Mouse (Mus musculus): ENCODE data around the gene Hspb7. TPM values are rescaled to one million over a fixed set of nuclear protein-coding genes. Genes with fewer than 3 reads are reported as not detected.

Gene Hspb7
- polyA plus RNA-seq, 1 experiment from 2014 or later = not detected

DNA sequence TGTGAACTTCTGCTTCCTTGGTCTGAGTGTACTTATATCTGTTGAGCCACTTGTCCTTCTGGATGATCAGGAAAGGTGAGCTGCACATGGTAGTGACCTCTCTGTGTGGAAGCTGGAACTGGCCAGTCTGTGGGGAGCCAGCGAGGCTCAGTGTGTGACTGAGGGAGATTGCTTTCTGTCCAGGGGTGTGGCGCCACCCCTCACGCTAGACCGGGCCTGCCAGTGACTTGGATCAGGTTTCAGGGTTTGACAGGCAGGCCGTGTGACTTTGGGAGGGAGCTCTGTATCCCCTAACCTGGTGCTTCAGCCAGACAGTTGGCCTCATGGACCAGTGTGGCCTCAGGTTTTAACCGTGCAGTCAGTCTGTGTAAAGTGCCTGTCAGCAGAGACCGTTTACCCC, 37.7 kb downstream of the Hspb7 start:
- peaks cover 29% of the 10 kb centered on the region for H3K4me1 ChIP-seq
- no peak overlapping the region for H3K4me3 ChIP-seq (replicated peaks)
- H3K9me3 ChIP-seq = no peaks in the 10 kb centered on the region
- no peaks in the 10 kb centered on the region for H3K27me3 ChIP-seq
- peak overlapping the region; percentile 53; the same call in 1 of the 2 replicates for H3K27ac ChIP-seq
- H3K4me2 ChIP-seq = peak overlapping the region; percentile 4; the same call in 1 of the 2 replicates
- H3K36me3 ChIP-seq (replicated peaks) = peaks cover 46% of the 10 kb centered on the region
- H3K9ac ChIP-seq = 0 out of 2 replicates have a peak overlapping the region, but pooled peaks have one; percentile 21
- 9% methylated on average over 7 of the region's 7 CpGs for WGBS
- no peak; the same call in 1 of the 2 replicates for ATAC-seq (ENCODE audit: low FRiP score)

DNA sequence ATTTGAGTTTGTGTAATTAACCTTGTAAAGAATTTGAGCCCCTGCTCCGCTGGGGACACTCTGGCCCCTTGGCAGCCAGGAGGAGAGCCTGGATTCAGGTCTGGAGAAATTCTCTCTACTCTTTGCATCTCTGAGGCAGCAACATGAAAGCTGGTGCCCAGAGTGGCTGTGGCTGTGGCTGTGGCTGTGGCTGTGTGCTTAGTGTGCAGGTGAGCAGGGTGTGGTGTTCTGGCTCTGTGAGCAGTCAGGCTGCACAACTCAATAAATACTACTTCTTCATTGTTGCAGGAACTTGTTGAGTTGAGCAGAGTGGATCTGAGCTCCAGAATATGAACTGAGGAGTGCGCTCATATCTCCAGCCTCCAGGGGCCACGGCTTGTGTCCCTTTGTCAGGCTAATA, 38.3 kb downstream of the Hspb7 start:
- Histone ChIP-seq H3K9me3 (no peaks in the 10 kb centered on the region), H3K27ac (peak overlapping the region; percentile 31; the same call in 1 of the 2 replicates), H3K27me3 (no peaks in the 10 kb centered on the region), H3K36me3 (replicated peaks) (peaks cover 47% of the 10 kb centered on the region), H3K4me3 (replicated peaks) (no peak overlapping the region), H3K4me2 (no peak overlapping the region), H3K9ac (no peak overlapping the region), H3K4me1 (peaks cover 29% of the 10 kb centered on the region)
- ATAC-seq (ENCODE audit: low FRiP score) = no peak
- 65% methylated on average over 3 of the region's 3 CpGs for WGBS

GRCm38 (mm10) chr4:141459766-141460165, 39.2 kb downstream of the Hspb7 start:
- no peak overlapping the region for H3K4me3 ChIP-seq (replicated peaks)
- H3K9ac ChIP-seq = no peak overlapping the region
- ATAC-seq (ENCODE audit: low FRiP score) = no peak
- no peak overlapping the region for H3K27ac ChIP-seq
- no peak overlapping the region for H3K4me2 ChIP-seq
- 91% methylated on average over 9 of the region's 9 CpGs for WGBS
- no peaks in the 10 kb centered on the region for H3K9me3 ChIP-seq
- H3K36me3 ChIP-seq (replicated peaks) = peaks cover 51% of the 10 kb centered on the region
- peaks cover 29% of the 10 kb centered on the region for H3K4me1 ChIP-seq
- no peaks in the 10 kb centered on the region for H3K27me3 ChIP-seq

GRCm38 (mm10) chr4:141460481-141460880, 39.9 kb downstream of the Hspb7 start:
- no peak overlapping the region for H3K9ac ChIP-seq
- no peak overlapping the region for H3K4me3 ChIP-seq (replicated peaks)
- no peak overlapping the region for H3K27ac ChIP-seq
- no peaks in the 10 kb centered on the region for H3K27me3 ChIP-seq
- ATAC-seq (ENCODE audit: low FRiP score) = no peak
- WGBS = 95% methylated on average over 4 of the region's 4 CpGs
- peaks cover 29% of the 10 kb centered on the region for H3K4me1 ChIP-seq
- H3K4me2 ChIP-seq = no peak overlapping the region
- H3K9me3 ChIP-seq = no peaks in the 10 kb centered on the region
- H3K36me3 ChIP-seq (replicated peaks) = peaks cover 54% of the 10 kb centered on the region

- no peaks in the 10 kb centered on the region for H3K27me3 ChIP-seq
- peaks cover 60% of the 10 kb centered on the region for H3K36me3 ChIP-seq (replicated peaks)
- no peak for ATAC-seq (ENCODE audit: low FRiP score)
- H3K9ac ChIP-seq = no peak overlapping the region; the same call in 1 of the 2 replicates
- H3K9me3 ChIP-seq = no peaks in the 10 kb centered on the region
- WGBS = 49% methylated on average over 12 of the region's 12 CpGs
- H3K4me1 ChIP-seq = peaks cover 29% of the 10 kb centered on the region
- no peak overlapping the region for H3K4me2 ChIP-seq
- H3K27ac ChIP-seq = peak overlapping the region; percentile 53; the same call in 1 of the 2 replicates
- no peak overlapping the region for H3K4me3 ChIP-seq (replicated peaks)
Measured at GRCm38 (mm10) chr4:141461088-141461487, 40.5 kb downstream of the Hspb7 start.

GRCm38 (mm10) chr4:141461576-141461975, 41.0 kb downstream of the Hspb7 start:
- H3K4me2 ChIP-seq = no peak overlapping the region
- no peak overlapping the region for H3K4me3 ChIP-seq (replicated peaks)
- H3K27me3 ChIP-seq = no peaks in the 10 kb centered on the region
- H3K36me3 ChIP-seq (replicated peaks) = peaks cover 65% of the 10 kb centered on the region
- H3K9ac ChIP-seq = no peak overlapping the region; the same call in 1 of the 2 replicates
- peaks cover 29% of the 10 kb centered on the region for H3K4me1 ChIP-seq
- H3K27ac ChIP-seq = peak overlapping the region; percentile 53; the same call in 1 of the 2 replicates
- 88% methylated on average over 12 of the region's 12 CpGs for WGBS
- no peak for ATAC-seq (ENCODE audit: low FRiP score)
- H3K9me3 ChIP-seq = no peaks in the 10 kb centered on the region

DNA sequence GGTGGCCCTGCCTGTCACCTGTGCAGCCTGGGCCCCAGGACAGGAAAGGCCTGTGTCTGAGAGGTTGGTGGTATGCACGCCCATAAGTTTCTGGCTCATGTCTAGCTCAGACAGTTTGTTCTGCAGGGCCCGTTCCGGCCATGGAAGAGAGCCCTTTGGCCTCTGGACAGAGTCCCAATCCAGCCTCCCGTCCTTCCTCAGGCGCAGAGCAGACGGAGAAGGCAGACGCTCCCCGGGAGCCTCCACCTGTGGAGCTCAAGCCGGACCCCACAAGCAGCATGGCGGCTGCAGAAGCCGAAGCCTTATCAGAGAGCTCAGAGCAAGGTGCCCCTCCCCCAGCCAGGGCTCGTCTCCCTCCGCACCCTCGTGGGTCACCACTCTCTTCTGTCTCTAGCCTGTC, 42.9 kb downstream of the Hspb7 start:
- Histone ChIP-seq H3K9me3 (no peaks in the 10 kb centered on the region), H3K27ac (no peak overlapping the region), H3K4me3 (replicated peaks) (no peak overlapping the region), H3K36me3 (replicated peaks) (peaks cover 82% of the 10 kb centered on the region), H3K4me2 (no peak overlapping the region), H3K9ac (no peak overlapping the region), H3K27me3 (no peaks in the 10 kb centered on the region), H3K4me1 (peaks cover 22% of the 10 kb centered on the region)
- 84% methylated on average over 14 of the region's 14 CpGs for WGBS
- ATAC-seq (ENCODE audit: low FRiP score) = no peak

DNA sequence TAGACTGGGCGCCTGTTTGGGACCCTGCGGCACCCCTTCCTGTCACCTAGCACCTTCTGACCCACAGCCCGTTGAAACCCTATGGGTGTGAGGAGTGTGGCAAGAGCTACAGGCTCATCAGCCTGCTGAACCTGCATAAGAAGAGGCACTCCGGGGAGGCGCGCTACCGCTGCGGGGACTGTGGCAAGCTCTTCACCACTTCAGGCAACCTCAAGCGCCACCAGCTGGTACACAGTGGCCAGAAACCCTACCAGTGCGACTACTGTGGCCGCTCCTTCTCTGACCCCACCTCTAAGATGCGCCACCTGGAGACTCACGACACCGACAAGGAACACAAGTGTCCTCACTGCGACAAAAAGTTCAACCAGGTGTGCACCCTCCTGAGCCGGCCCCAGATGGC, 44.1 kb downstream of the Hspb7 start:
- no peak for ATAC-seq (ENCODE audit: low FRiP score)
- no peak overlapping the region for H3K27ac ChIP-seq
- 83% methylated on average over 16 of the region's 16 CpGs for WGBS
- H3K4me1 ChIP-seq = peaks cover 14% of the 10 kb centered on the region
- H3K27me3 ChIP-seq = no peaks in the 10 kb centered on the region
- peaks cover 88% of the 10 kb centered on the region for H3K36me3 ChIP-seq (replicated peaks)
- H3K4me2 ChIP-seq = no peak overlapping the region
- H3K4me3 ChIP-seq (replicated peaks) = no peak overlapping the region
- no peak overlapping the region for H3K9ac ChIP-seq
- H3K9me3 ChIP-seq = no peaks in the 10 kb centered on the region

DNA sequence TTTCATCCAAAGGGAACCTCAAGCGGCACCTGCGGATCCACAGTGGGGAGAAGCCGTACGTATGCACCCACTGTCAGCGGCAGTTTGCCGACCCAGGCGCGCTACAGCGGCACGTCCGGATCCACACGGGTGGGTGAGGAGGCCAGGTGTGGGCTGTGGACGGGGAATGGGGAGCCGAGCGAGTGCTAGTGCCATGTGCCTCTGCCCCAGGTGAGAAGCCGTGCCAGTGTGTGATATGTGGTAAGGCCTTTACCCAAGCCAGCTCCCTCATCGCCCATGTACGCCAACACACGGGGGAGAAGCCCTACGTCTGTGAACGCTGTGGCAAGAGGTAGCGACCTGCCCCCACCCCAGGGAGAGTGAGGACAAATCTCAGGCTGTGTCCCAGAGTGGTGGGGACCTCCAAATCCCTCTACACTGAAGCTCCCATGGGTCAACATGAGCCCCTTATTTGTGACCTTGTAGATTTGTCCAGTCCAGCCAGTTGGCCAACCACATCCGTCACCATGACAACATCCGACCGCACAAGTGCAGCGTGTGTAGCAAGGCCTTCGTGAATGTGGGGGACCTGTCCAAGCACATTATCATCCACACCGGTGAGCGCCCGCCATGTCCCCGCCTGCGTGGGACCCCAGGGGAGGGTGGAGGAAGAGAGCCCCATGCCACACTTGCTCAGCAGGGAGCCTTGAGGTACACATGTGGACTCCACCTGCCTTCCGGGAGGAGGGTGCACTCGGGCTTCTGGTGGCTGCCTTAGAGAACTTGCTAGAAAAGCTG, 45.1 kb downstream of the Hspb7 start:
- ATAC-seq (ENCODE audit: low FRiP score) = no peak
- Histone ChIP-seq H3K9me3 (no peaks in the 10 kb centered on the region), H3K27ac (no peak overlapping the region), H3K4me1 (peaks cover 9% of the 10 kb centered on the region), H3K36me3 (replicated peaks) (peaks cover 89% of the 10 kb centered on the region), H3K27me3 (no peaks in the 10 kb centered on the region), H3K9ac (no peak overlapping the region), H3K4me3 (replicated peaks) (no peak overlapping the region), H3K4me2 (no peak overlapping the region)
- 94% methylated on average over 34 of the region's 34 CpGs for WGBS

DNA sequence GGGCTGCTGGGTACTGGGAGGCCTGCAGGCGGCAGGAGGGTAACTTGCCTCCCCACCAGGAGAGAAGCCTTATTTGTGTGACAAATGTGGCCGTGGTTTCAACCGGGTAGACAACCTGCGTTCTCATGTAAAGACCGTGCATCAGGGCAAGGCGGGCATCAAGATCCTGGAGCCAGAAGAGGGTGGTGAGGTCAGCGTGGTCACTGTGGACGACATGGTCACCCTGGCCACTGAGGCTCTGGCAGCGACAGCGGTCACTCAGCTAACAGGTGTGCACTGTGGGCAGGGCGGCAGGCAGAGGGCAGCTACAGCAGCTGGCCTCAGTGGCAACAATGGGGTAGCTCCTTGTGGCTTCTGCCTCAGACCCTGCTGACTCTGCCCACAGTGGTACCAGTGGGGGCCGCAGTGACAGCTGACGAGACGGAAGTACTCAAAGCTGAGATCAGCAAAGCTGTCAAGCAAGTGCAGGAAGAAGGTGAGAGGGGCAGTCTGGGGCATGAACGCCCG, 45.8 kb downstream of the Hspb7 start:
- Histone ChIP-seq H3K9me3 (no peaks in the 10 kb centered on the region), H3K4me2 (no peak overlapping the region), H3K4me3 (replicated peaks) (no peak overlapping the region), H3K9ac (no peak overlapping the region), H3K36me3 (replicated peaks) (peaks cover 96% of the 10 kb centered on the region), H3K27ac (no peak overlapping the region), H3K27me3 (no peaks in the 10 kb centered on the region), H3K4me1 (peaks cover 3% of the 10 kb centered on the region; the same call in 1 of the 2 replicates)
- ATAC-seq (ENCODE audit: low FRiP score) = no peak
- 95% methylated on average over 16 of the region's 16 CpGs for WGBS

DNA sequence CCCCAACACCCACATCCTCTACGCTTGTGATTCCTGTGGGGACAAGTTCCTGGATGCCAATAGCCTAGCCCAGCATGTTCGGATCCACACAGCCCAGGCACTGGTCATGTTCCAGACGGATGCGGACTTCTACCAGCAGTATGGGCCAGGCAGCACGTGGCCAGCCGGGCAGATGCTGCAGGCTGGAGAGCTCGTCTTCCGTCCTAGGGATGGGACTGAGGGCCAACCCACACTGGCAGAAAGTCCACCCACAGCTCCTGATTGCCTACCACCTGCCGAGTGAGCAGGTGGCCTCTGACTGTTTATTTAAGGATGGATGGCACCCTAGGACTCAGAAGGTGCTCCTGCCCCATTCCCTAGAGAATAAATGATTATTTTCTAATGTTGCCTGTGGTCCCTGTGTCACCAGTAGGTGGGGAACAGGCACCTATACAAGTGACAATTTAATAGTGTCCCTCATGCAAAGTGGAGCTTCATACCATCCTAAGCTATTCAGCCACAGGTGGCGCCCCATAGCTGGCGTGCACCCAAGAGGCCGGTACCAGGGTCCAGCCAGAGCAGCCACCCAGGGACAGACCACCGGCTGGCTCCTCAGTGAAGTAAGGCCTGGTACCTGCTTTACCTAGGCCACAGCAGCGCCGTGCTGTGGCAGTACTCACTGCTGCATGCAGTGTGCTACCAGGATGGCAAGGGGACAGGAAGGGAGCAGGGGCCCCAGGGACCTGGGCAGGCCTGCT, 46.4 kb downstream of the Hspb7 start:
- 90% methylated on average over 15 of the region's 15 CpGs for WGBS
- Histone ChIP-seq H3K36me3 (replicated peaks) (peaks cover 98% of the 10 kb centered on the region), H3K27ac (no peak overlapping the region)

GRCm38 (mm10) chr4:141467581-141467927, 47.0 kb downstream of the Hspb7 start:
- no peak overlapping the region for H3K27ac ChIP-seq
- H3K4me3 ChIP-seq (replicated peaks) = no peak overlapping the region
- H3K9ac ChIP-seq = no peak overlapping the region
- WGBS = 84% methylated on average over 6 of the region's 6 CpGs
- H3K4me1 ChIP-seq = no peaks in the 10 kb centered on the region
- H3K27me3 ChIP-seq = no peaks in the 10 kb centered on the region
- H3K36me3 ChIP-seq (replicated peaks) = peaks cover 98% of the 10 kb centered on the region
- no peak for ATAC-seq (ENCODE audit: low FRiP score)
- no peaks in the 10 kb centered on the region for H3K9me3 ChIP-seq
- H3K4me2 ChIP-seq = no peak overlapping the region

More for the DNA sequence above, 46.4 kb downstream of the Hspb7 start:
- no peak overlapping the region for H3K9ac ChIP-seq
- no peaks in the 10 kb centered on the region for H3K27me3 ChIP-seq
- H3K4me3 ChIP-seq (replicated peaks) = no peak overlapping the region
- H3K4me1 ChIP-seq = no peaks in the 10 kb centered on the region
- ATAC-seq (ENCODE audit: low FRiP score) = no peak
- H3K9me3 ChIP-seq = no peaks in the 10 kb centered on the region
- H3K4me2 ChIP-seq = no peak overlapping the region

Measured in forebrain, embryonic 12.5 days (tissue).